Mouse (Mus musculus) activated CD4-positive, CD25-positive, alpha-beta regulatory T cell, adult 4 months (primary cell): Measurements from ENCODE around the gene Rin1. TPM values are rescaled to one million over a fixed set of nuclear protein-coding genes. Genes with fewer than 3 reads are reported as not detected.
"Not testable (repeated sequence)": the region's sequence is repeated elsewhere in the genome, so short reads cannot be mapped to it uniquely, and the experiment has no call there.

ENCODE experiments used
- ATAC-seq: one replicate; pipeline ENCODE4 v1.8.0; 2017
- polyA plus RNA-seq, 2 experiments: library from polyadenylated mRNA; unstranded; fragments of 100-300 nt; shearing (Covaris generic); gene quantifications; one replicate each; pipeline ENCODE4 v1.2.1; 2017

Gene Rin1
- polyA plus RNA-seq, 2 experiments from 2014 or later = 0.13 TPM; not detected in 1

- no peak for ATAC-seq
These were observed 19.2 kb downstream of the Rin1 start for GRCm38 (mm10) chr19:5069486-5069885.

GRCm38 (mm10) chr19:5069978-5070377 lies 19.7 kb downstream of the Rin1 start:
- no peak for ATAC-seq

- ATAC-seq = no peak
These were observed 20.8 kb downstream of the Rin1 start for GRCm38 (mm10) chr19:5071077-5071476.

- ATAC-seq = peak; percentile 84
These were observed 21.5 kb downstream of the Rin1 start for GRCm38 (mm10) chr19:5071545-5072369.

- no peak for ATAC-seq
These were observed 22.2 kb downstream of the Rin1 start for GRCm38 (mm10) chr19:5072389-5073019.

DNA sequence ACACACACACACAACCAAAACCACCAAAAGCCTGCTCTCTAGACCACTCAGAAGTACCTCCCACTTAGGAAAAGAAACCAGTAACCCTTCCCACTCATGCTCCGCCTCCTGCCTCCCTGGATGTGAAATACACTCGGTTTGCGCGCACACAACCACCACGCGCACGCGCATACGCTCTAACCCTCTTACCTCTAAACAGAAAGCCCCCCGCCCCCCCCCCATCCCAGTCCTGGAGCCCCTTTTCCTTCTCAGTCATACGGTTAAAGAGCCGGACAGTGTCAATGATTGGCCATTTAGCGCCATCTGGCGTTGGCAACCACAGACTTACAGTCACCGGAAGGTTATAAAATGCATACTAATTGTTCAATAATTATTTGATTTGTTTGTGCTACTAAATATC lies 22.7 kb downstream of the Rin1 start:
- ATAC-seq = no peak

GRCm38 (mm10) chr19:5073518-5073917 lies 23.2 kb downstream of the Rin1 start:
- no peak for ATAC-seq

GRCm38 (mm10) chr19:5079279-5079678 lies 29.0 kb downstream of the Rin1 start:
- ATAC-seq = no peak

DNA sequence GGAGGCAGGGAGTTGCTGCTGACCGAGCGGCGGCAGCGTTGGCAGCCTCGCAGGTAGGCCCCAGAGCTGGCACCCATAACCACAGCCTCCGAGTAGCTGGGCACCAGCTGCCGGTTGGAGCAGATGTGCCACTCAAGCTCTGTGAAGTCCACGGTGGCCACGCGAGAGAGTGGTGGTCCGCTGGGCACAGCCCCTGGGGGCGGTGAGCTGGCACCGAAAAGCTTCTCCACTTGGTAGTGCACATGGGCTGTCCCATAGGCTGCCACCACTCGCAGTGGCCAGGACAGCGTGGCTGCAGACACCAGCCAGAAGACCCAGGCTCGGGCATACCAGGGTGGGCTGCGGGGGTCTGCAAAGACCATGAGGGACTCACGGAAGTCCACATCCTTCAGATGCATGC lies 31.7 kb downstream of the Rin1 start:
- ATAC-seq = no peak

GRCm38 (mm10) chr19:5082596-5082995 lies 32.3 kb downstream of the Rin1 start:
- no peak for ATAC-seq

DNA sequence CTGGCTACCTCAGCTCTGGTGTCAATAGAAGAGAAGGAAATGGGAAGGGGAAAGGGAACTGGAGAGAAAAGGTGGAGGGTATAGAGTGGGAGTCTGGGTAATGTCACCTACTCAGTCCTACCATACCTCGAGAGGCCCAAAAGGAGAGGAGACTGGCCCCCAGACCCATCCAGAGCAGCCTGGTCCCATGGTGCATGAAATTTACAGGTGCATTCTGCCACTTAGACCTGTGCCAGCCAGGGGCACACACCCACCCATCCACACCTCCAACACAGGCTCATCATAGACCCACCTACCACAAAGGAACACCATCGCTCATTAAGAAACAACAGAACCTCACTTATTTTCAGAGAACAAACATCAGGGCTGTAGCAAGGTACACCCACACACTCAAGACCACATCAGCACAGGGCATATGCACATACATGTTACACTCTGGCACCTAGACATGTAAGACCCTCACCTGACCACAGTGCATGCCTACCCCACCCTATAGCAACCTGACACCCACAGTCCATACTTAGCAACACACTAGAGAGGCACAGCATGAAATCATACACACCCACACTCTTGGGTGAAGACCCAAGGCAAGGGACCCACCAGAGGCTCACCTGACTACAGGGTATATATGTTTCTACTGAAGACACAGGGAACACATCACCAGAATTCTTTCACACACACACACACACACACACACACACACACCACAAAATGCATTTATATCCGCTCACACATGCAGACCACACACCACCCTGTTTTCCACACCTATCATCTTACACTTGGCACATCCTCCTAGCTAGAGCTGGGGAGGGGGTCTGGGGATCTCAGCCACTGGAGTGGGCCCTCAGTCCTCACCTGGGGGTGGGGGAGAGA lies 33.9 kb downstream of the Rin1 start:
- ATAC-seq = no peak

DNA sequence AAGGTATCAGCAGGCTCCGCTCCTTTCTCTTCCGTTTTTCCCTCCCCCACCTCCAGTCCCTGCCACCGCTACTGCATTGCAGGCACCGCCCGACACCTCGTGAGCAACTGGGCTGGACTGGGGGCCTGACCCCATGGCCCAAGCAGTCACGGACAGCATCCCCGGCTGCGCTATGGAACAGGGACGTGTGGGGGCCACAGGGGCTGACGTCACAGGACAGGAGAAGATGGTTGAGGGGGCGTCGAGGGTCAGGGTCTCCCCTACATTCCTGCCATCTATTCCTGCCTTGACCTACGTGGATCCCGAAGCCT lies 34.5 kb downstream of the Rin1 start:
- no peak for ATAC-seq

GRCm38 (mm10) chr19:5085145-5085863 lies 35.0 kb downstream of the Rin1 start, which contains the start of gene Tmem151a:
Gene Tmem151a, minus strand, starts transcription at chr19:5085531.
- ATAC-seq = no peak

DNA sequence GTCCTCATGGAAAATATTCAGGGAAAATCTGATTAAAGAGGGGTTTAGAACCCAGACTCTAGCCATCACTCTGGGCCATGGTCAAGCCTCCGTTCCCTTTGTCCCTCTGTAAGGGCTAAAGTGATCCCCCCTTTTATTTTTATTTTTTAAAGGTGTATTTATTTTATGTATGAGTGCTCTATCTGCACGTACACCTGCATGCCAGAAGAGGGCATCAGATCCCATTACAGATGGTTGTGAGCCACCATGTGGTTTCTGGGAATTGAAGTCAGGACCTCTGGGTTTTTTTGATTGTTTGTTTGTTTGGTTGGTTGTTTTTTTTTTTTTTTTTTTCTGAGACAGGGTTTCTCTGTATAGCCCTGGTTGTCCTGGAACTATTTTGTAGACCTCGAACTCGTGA lies 36.3 kb downstream of the Rin1 start:
- not testable (repeated sequence) for ATAC-seq

GRCm38 (mm10) chr19:5087884-5088728 lies 37.8 kb downstream of the Rin1 start, which contains the start of gene Yif1a:
Gene Yif1a, plus strand, starts transcription at chr19:5088538.
- ATAC-seq = peak; percentile 95

DNA sequence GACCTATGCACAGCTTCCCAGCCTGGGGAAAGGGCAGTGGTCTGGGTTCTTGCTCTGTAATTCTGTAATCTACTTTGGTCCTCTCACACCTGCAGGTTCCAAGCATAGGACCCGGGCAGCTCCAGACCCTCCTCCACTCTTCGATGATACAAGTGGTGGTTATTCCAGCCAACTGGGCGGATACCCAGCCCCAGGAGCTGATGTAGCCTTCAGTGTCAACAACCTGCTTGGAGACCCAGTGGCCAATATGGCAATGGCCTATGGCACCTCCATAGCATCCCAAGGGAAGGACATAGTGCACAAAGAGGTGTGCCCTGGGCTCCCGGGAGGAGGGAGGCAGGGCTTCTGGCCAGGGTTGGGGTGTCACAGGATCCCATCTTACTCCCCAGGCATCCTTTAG lies 39.0 kb downstream of the Rin1 start:
- ATAC-seq = no peak

DNA sequence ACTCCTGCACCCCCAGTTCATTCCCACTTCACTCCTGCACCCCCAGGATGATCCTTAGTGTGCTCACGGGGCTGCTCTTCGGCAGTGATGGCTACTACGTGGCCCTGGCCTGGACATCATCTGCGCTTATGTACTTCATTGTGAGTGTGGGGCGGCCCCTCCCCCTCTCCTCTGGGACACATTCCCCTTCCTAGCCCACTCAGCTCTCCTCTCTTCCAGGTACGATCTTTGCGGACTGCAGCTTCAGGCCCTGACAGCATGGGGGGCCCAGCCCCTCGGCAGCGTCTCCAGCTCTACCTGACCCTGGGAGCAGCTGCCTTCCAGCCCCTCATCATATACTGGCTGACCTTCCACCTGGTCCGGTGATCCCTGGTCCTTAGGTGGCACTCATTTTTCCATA lies 41.8 kb downstream of the Rin1 start:
- no peak for ATAC-seq

GRCm38 (mm10) chr19:5093481-5094242 lies 43.4 kb downstream of the Rin1 start:
- ATAC-seq = no peak

DNA sequence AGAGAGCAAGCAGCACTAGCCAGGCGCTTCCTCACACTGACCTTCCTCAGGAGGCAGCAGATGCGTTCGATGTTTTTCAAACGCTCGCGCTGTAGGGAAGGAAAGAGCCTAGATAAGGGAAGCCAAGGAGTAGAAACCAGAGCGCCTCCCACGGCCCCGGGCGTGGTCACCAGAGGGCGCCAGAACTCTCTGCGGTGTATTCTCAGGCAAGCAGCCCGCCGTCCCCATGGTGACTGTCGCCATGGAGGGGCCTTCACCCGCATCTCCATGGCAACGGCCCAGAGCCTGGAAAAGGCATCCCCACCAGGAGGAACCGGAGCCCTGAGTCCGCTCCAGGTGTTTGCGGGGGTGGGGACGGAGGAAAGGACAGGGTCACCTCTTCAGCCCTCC lies 44.0 kb downstream of the Rin1 start:
- peak; percentile 60 for ATAC-seq

GRCm38 (mm10) chr19:5094746-5095417 lies 44.6 kb downstream of the Rin1 start:
- no peak for ATAC-seq
